Comparison of ENCODE assay signal across 18 mouse cellular contexts in genomic region chr2:181550233-181550632, GRCm38 (mm10).
"Had no signal": no experiment of that assay in that cellular context is flagged by ENCODE, and none has a peak within 500 bp of the region (broad histone marks: within the 10 kb centered on the region; RNA-seq: fewer than 3 reads in every experiment).

No protein-coding gene starts in this region.

- H3K4me3 ChIP-seq: layer of hippocampus, adult 2 months; liver, embryonic 13.5 days; midbrain, embryonic 13.5 days; neural tube, embryonic 12.5 days; neural tube, embryonic 15.5 days; stomach, embryonic 15.5 days had no signal

- H3K4me2 ChIP-seq: liver, embryonic 13.5 days; lung, embryonic 14.5 days; midbrain, embryonic 13.5 days; neural tube, embryonic 12.5 days; neural tube, embryonic 15.5 days; stomach, embryonic 15.5 days had no signal

- H3K27me3 ChIP-seq: liver, embryonic 13.5 days; midbrain, embryonic 13.5 days; neural tube, embryonic 12.5 days; neural tube, embryonic 15.5 days; stomach, embryonic 15.5 days had no signal

- H3K27ac ChIP-seq: kidney, postnatal 0 days; layer of hippocampus, adult 2 months; liver, embryonic 13.5 days; macrophage; midbrain, embryonic 13.5 days; neural tube, embryonic 12.5 days; neural tube, embryonic 15.5 days; stomach, embryonic 15.5 days had no signal

- DNase-seq: kidney, adult 2 months; kidney, postnatal 25 days; layer of hippocampus, adult 9-11 months; liver, embryonic 13.5 days; lung, embryonic 14.5 days; right cerebral cortex, adult 18-20 months; right cerebral cortex, postnatal 14 days; right cerebral cortex, postnatal 4 days; spleen, adult 18-20 months; thymus, postnatal 36 days had no signal

- H3K9me3 ChIP-seq: liver, embryonic 13.5 days; midbrain, embryonic 13.5 days; neural tube, embryonic 12.5 days; neural tube, embryonic 15.5 days; stomach, embryonic 15.5 days had no signal

- H3K9ac ChIP-seq: liver, embryonic 13.5 days; lung, embryonic 14.5 days; midbrain, embryonic 13.5 days; neural tube, embryonic 12.5 days; neural tube, embryonic 15.5 days; stomach, embryonic 15.5 days had no signal

- ATAC-seq: lung, postnatal 0 days; midbrain, embryonic 13.5 days had no signal

- H3K4me1 ChIP-seq: midbrain, embryonic 13.5 days; neural tube, embryonic 12.5 days; neural tube, embryonic 15.5 days; stomach, embryonic 15.5 days had no signal
